Mouse (Mus musculus): ENCODE results near the gene Camkmt. TPM values are rescaled to one million over a fixed set of nuclear protein-coding genes. Genes with fewer than 3 reads are reported as not detected.

Gene Camkmt
- polyA plus RNA-seq, 1 experiment: 3.4 TPM

- Histone ChIP-seq H3K27me3 (ENCODE audit: control insufficient read depth, insufficient read depth, low read length) (no peaks in the 10 kb centered on the region; the same call in 1 of the 2 replicates), H3K27ac (ENCODE audit: control insufficient read depth, insufficient read depth, low read length) (no peak overlapping the region), H3K36me3 (ENCODE audit: control insufficient read depth, insufficient read depth, low read length) (no peaks in the 10 kb centered on the region), H3K4me3 (ENCODE audit: control insufficient read depth, insufficient read depth, low read length) (no peak overlapping the region), H3K4me1 (replicated peaks; ENCODE audit: control insufficient read depth, insufficient read depth, low read length) (no peaks in the 10 kb centered on the region)
- DNase-seq: no peak
- 64% methylated on average over 3 of the region's 3 CpGs for WGBS
- TF ChIP-seq POLR2A (IDR thresholded peaks at IDR 0.05; ENCODE audit: control insufficient read depth, extremely low read depth, insufficient read depth, low read length, poor library complexity) (no peak), CTCF (IDR thresholded peaks at IDR 0.05; ENCODE audit: borderline replicate concordance, control insufficient read depth, extremely low read depth, insufficient read depth, low read length, poor library complexity) (no peak)
These were observed 404.8 kb downstream of the Camkmt start for GRCm38 (mm10) chr17:85495012-85495754.

DNA sequence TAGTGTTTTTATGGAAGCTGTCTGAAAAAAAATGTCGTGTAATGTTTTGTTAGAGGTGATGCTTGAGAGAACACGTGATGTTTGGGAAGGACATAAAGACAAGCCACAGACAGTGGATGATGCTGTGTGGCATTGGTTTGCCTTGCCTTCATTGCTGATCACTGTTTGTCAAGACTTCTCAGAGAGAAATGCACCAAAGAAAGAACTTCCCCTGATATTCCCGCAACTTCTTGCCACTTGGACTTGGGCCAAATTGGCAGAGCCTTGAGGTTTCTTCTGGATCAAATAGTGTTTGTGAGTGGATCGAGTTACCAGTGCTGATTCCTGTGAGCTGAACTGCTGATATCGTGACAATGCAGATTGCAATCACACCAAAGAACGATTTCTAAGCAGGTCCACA is 405.5 kb downstream of the Camkmt start:
- Histone ChIP-seq H3K27ac (ENCODE audit: control insufficient read depth, insufficient read depth, low read length) (no peak overlapping the region), H3K4me1 (replicated peaks; ENCODE audit: control insufficient read depth, insufficient read depth, low read length) (no peaks in the 10 kb centered on the region), H3K4me3 (ENCODE audit: control insufficient read depth, insufficient read depth, low read length) (no peak overlapping the region), H3K27me3 (ENCODE audit: control insufficient read depth, insufficient read depth, low read length) (no peaks in the 10 kb centered on the region), H3K36me3 (ENCODE audit: control insufficient read depth, insufficient read depth, low read length) (no peaks in the 10 kb centered on the region)
- no peak for TF ChIP-seq POLR2A (IDR thresholded peaks at IDR 0.05; ENCODE audit: control insufficient read depth, extremely low read depth, insufficient read depth, low read length, poor library complexity)
- no peak for TF ChIP-seq CTCF (IDR thresholded peaks at IDR 0.05; ENCODE audit: borderline replicate concordance, control insufficient read depth, extremely low read depth, insufficient read depth, low read length, poor library complexity)
- 94% methylated on average over 6 of the region's 6 CpGs for WGBS
- no peak for DNase-seq

DNA sequence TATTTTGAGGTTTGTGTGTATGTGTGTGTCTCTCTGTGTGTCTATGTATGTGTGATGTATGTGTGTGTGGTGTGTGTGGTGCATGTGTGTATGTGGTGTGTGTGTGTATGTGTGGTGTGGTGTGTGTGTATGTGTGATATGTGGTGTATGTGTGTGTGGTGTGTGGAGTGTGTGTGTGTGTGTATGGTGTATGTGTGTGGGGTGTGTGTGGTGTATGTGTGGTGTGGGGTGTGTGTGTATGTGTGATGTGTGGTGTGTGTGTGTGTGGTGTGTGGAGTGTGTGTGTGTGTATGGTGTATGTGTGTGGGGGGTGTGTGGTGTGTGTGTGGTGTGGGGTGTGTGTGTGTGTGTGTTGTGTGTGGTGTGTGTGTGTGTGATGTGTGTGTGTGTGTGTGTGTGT is 414.5 kb downstream of the Camkmt start:
- H3K36me3 ChIP-seq (ENCODE audit: control insufficient read depth, insufficient read depth, low read length): no peaks in the 10 kb centered on the region
- no peak overlapping the region for H3K4me3 ChIP-seq (ENCODE audit: control insufficient read depth, insufficient read depth, low read length)
- no peak overlapping the region for H3K27ac ChIP-seq (ENCODE audit: control insufficient read depth, insufficient read depth, low read length)
- TF ChIP-seq POLR2A (IDR thresholded peaks at IDR 0.05; ENCODE audit: control insufficient read depth, extremely low read depth, insufficient read depth, low read length, poor library complexity) (no peak), CTCF (IDR thresholded peaks at IDR 0.05; ENCODE audit: borderline replicate concordance, control insufficient read depth, extremely low read depth, insufficient read depth, low read length, poor library complexity) (no peak)
- no peaks in the 10 kb centered on the region for H3K4me1 ChIP-seq (replicated peaks; ENCODE audit: control insufficient read depth, insufficient read depth, low read length)
- DNase-seq: no peak
- no peaks in the 10 kb centered on the region for H3K27me3 ChIP-seq (ENCODE audit: control insufficient read depth, insufficient read depth, low read length)

- DNase-seq: no peak
- Histone ChIP-seq H3K27ac (ENCODE audit: control insufficient read depth, insufficient read depth, low read length) (no peak overlapping the region), H3K4me3 (ENCODE audit: control insufficient read depth, insufficient read depth, low read length) (no peak overlapping the region), H3K4me1 (replicated peaks; ENCODE audit: control insufficient read depth, insufficient read depth, low read length) (no peaks in the 10 kb centered on the region), H3K27me3 (ENCODE audit: control insufficient read depth, insufficient read depth, low read length) (no peaks in the 10 kb centered on the region), H3K36me3 (ENCODE audit: control insufficient read depth, insufficient read depth, low read length) (no peaks in the 10 kb centered on the region)
- TF ChIP-seq CTCF (IDR thresholded peaks at IDR 0.05; ENCODE audit: borderline replicate concordance, control insufficient read depth, extremely low read depth, insufficient read depth, low read length, poor library complexity) (no peak), POLR2A (IDR thresholded peaks at IDR 0.05; ENCODE audit: control insufficient read depth, extremely low read depth, insufficient read depth, low read length, poor library complexity) (no peak)
- 90% methylated on average over 15 of the region's 15 CpGs for WGBS
These were observed 416.1 kb downstream of the Camkmt start for GRCm38 (mm10) chr17:85506206-85507088.

GRCm38 (mm10) chr17:85507089-85507460 is 416.7 kb downstream of the Camkmt start:
- no peaks in the 10 kb centered on the region for H3K4me1 ChIP-seq (replicated peaks; ENCODE audit: control insufficient read depth, insufficient read depth, low read length)
- no peak overlapping the region for H3K4me3 ChIP-seq (ENCODE audit: control insufficient read depth, insufficient read depth, low read length)
- H3K27ac ChIP-seq (ENCODE audit: control insufficient read depth, insufficient read depth, low read length): no peak overlapping the region
- no peaks in the 10 kb centered on the region for H3K27me3 ChIP-seq (ENCODE audit: control insufficient read depth, insufficient read depth, low read length)
- no peak for DNase-seq
- TF ChIP-seq CTCF (IDR thresholded peaks at IDR 0.05; ENCODE audit: borderline replicate concordance, control insufficient read depth, extremely low read depth, insufficient read depth, low read length, poor library complexity) (no peak), POLR2A (IDR thresholded peaks at IDR 0.05; ENCODE audit: control insufficient read depth, extremely low read depth, insufficient read depth, low read length, poor library complexity) (no peak)
- WGBS: 97% methylated on average over 4 of the region's 4 CpGs
- no peaks in the 10 kb centered on the region for H3K36me3 ChIP-seq (ENCODE audit: control insufficient read depth, insufficient read depth, low read length)

Other genes with a start within 250 kb of the Camkmt start
- gene Ppm1b, start 133.8 kb upstream of the Camkmt start, polyA plus RNA-seq (2012; rRNA removed): 34.1 and 36.4 TPM in 2 replicates
- gene Slc3a1, start 62.2 kb upstream of the Camkmt start, polyA plus RNA-seq (2012; rRNA removed): 0.55 and 0.83 TPM in 2 replicates
- gene Prepl, start 311 bp upstream of the Camkmt start, polyA plus RNA-seq (2012; rRNA removed): 10.7 and 11.6 TPM in 2 replicates

All from thymus, adult 2 months (tissue).